Mouse (Mus musculus): ENCODE measurements around the gene Ppp1r13l. TPM values are rescaled to one million over a fixed set of nuclear protein-coding genes. Genes with fewer than 3 reads are reported as not detected.

Ppp1r13l gene
- polyA plus RNA-seq, 1 experiment from 2014 or later, result 4.1 TPM

- Histone ChIP-seq H3K4me2 (replicated peaks) (no peak overlapping the region), H3K9me3 (no peaks in the 10 kb centered on the region), H3K4me3 (no peak overlapping the region), H3K27ac (replicated peaks) (no peak overlapping the region), H3K36me3 (0 out of 2 replicates have a peak, but pooled peaks cover 3% of the 10 kb centered on the region), H3K4me1 (no peaks in the 10 kb centered on the region), H3K9ac (replicated peaks) (no peak overlapping the region), H3K27me3 (no peaks in the 10 kb centered on the region)
- WGBS, result 83% methylated on average over 18 of the region's 18 CpGs
- no peak for ATAC-seq (ENCODE audit: low FRiP score, low read depth)
Observed at GRCm38 (mm10) chr7:19375368-19375767, 15.8 kb downstream of the Ppp1r13l start.

DNA sequence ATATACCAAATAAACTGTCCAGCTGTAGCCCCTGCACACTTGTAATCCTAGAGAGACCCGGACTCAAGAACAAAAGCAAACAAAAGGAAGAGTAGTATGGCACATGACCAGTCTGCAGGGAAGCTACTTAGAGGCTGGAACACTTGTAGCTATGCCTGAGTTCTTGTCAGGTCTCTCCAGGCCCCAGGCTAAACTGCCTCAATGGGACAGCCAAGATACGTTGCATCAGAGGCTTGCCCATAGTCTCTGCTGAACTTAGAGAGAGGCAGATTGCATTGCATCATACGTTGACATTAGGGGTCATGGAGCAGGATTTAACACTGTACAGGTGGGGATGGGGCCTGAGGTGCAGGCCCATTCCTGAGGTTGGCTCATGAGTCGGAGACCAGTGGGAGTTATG lies 16.5 kb downstream of the Ppp1r13l start:
- H3K4me2 ChIP-seq (replicated peaks), result no peak overlapping the region
- no peak for ATAC-seq (ENCODE audit: low FRiP score, low read depth)
- no peaks in the 10 kb centered on the region for H3K9me3 ChIP-seq
- H3K4me1 ChIP-seq, result no peaks in the 10 kb centered on the region
- no peaks in the 10 kb centered on the region for H3K27me3 ChIP-seq
- 0 out of 2 replicates have a peak, but pooled peaks cover 3% of the 10 kb centered on the region for H3K36me3 ChIP-seq
- H3K27ac ChIP-seq (replicated peaks), result no peak overlapping the region
- 87% methylated on average over 4 of the region's 4 CpGs for WGBS
- H3K9ac ChIP-seq (replicated peaks), result no peak overlapping the region
- no peak overlapping the region for H3K4me3 ChIP-seq

DNA sequence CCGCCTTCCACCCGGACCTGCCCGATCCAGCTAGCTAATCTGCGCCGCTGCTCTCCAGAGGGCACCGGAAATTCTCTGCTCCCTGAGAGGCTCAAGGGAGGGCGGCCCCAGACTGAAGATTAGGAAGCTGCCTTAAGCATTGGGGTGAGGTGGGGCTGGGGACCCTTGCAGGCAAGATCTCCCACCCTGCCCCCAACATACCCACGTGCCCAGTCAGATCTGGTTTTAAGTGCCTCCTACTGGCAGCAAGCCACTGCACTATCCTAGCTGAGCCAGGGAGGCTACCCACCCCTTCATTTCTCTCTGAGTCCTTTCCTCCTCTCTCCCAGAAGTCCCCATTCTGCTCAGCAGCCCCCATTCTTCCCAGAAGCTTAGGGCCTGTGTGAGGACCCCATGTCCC lies 18.5 kb downstream of the Ppp1r13l start:
- Histone ChIP-seq H3K4me1 (peaks cover 7% of the 10 kb centered on the region), H3K9ac (replicated peaks) (no peak overlapping the region), H3K9me3 (no peaks in the 10 kb centered on the region), H3K27me3 (no peaks in the 10 kb centered on the region), H3K27ac (replicated peaks) (no peak overlapping the region), H3K4me2 (replicated peaks) (no peak overlapping the region), H3K4me3 (no peak overlapping the region), H3K36me3 (0 out of 2 replicates have a peak, but pooled peaks cover 1% of the 10 kb centered on the region)
- no peak for ATAC-seq (ENCODE audit: low FRiP score, low read depth)
- 75% methylated on average over 8 of the region's 8 CpGs for WGBS

DNA sequence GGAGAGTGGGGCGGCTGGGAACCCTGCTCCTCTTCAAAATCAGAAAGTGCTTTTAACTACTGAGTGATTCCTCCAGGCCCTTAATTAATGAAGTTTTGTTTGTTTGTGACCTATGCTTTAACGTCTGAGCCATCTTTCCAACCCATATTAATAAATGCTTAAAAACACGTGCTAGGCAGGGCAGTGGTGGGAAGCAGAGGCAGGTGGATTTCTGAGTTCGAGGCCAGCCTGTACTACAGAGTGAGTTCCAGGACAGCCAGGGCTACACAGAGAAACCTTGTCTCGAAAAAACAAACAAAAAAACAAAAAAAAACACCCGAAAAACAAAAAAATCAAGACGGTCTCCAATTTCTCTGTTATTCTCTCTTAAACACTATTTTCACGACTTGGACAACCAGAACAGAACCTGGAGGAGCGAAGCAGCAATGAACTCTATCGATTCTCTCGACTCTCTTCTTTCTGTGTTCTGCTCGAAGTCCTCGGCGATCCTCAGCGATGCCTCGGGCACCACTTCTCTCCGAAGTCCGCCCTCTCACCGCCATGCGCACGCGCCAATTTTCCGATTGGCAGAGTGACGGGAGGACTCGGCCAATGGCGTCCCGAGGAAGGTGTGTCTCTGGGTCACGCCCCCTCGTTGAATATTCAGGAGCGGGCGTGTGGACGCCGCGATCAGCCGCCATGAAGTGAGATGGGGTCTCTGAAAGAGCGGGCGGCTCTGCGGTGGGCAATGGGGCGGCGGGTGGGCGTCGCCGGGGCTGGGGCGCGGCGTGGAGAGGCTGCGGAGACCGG lies 22.0 kb downstream of the Ppp1r13l start, which contains the start of gene Ercc2:
TSS of gene Ercc2 (plus strand) at position 634 of the 789 bp plus-strand sequence.
- H3K9me3 ChIP-seq, result no peaks in the 10 kb centered on the region
- 6% methylated on average over 47 of the region's 48 CpGs for WGBS
- peak; percentile 97 for ATAC-seq (ENCODE audit: low FRiP score, low read depth)

DNA sequence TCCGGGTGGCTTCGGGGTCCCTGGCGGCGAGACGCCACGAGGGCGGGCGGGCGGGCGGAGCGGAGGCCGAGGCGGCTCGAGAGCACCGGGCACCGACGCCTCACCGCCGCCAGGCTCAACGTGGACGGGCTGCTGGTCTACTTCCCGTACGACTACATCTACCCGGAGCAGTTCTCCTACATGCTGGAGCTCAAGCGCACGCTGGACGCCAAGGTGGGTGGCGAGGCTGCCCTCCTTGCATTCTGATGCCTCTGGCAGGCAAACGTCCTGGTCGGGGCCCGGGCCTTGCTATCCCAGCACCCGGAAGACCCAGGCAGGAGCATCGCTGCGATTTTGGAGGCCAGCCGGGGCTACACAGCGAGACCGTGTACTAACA lies 22.6 kb downstream of the Ppp1r13l start:
- Histone ChIP-seq H3K9me3 (no peaks in the 10 kb centered on the region), H3K4me2 (replicated peaks) (peak overlapping the region; percentile 76), H3K4me1 (peaks cover 16% of the 10 kb centered on the region), H3K9ac (replicated peaks) (peak overlapping the region; percentile 95), H3K36me3 (peaks cover 33% of the 10 kb centered on the region), H3K4me3 (peak overlapping the region; percentile 96), H3K27ac (replicated peaks) (peak overlapping the region; percentile 58), H3K27me3 (no peaks in the 10 kb centered on the region)
- no peak; the same call in 1 of the 2 replicates for ATAC-seq (ENCODE audit: low FRiP score, low read depth)
- 0% methylated on average over 19 of the region's 37 CpGs for WGBS

More for the DNA sequence above, 22.0 kb downstream of the Ppp1r13l start, which contains the start of gene Ercc2:
- no peaks in the 10 kb centered on the region for H3K27me3 ChIP-seq
- H3K4me2 ChIP-seq (replicated peaks), result peak within 1 kb of the TSS; percentile 76
- H3K9ac ChIP-seq (replicated peaks), result peak within 1 kb of the TSS; percentile 95
- H3K4me3 ChIP-seq, result peak within 1 kb of the TSS; percentile 96
- peaks cover 27% of the 10 kb centered on the region for H3K36me3 ChIP-seq
- peaks cover 16% of the 10 kb centered on the region for H3K4me1 ChIP-seq
- peak within 1 kb of the TSS; percentile 58 for H3K27ac ChIP-seq (replicated peaks)

GRCm38 (mm10) chr7:19383708-19384107 lies 24.2 kb downstream of the Ppp1r13l start:
- H3K4me2 ChIP-seq (replicated peaks), result peak overlapping the region; percentile 76; the same call in 1 of the 2 replicates
- H3K9me3 ChIP-seq, result no peaks in the 10 kb centered on the region
- H3K9ac ChIP-seq (replicated peaks), result peak overlapping the region; percentile 95; the same call in 1 of the 2 replicates
- H3K4me1 ChIP-seq, result peaks cover 24% of the 10 kb centered on the region
- peak overlapping the region; percentile 96; the same call in 1 of the 2 replicates for H3K4me3 ChIP-seq
- ATAC-seq (ENCODE audit: low FRiP score, low read depth), result no peak
- no peak overlapping the region for H3K27ac ChIP-seq (replicated peaks)
- H3K27me3 ChIP-seq, result no peaks in the 10 kb centered on the region
- 88% methylated on average over 9 of the region's 9 CpGs for WGBS
- peaks cover 46% of the 10 kb centered on the region for H3K36me3 ChIP-seq

DNA sequence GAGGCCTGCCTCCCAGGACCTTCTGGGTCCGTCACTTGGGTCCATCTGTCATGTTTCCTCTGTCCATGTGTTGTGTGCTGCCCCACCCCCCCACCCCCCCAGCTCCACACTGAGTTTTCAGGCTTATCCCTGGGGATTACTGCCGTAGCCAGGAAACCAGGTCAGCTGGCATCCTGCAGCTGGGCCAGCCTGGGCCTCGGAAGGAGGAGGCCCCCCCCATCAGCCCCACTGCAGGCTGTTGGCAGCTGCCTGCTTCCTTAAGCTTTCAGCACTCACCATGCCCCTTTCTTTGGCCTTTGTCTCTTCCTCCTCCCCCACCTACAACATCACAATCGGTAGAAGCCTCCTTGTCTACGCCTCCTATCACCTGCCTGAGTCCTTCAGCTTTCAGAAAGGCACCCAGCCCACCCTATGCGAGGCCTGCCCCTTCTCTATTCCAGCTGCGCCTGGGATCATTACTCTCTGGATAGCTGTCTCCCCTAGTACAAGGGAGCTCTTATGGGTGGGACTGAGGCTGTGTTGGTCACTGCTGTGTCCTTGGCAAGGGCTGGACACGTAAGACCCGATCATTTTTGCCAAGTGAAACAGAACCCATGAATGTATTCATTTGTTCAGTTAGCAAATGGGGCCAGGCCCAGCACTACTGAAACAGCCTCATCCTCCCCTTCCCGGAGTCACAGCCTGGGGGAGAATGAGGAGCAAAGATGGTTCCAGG lies 29.3 kb downstream of the Ppp1r13l start:
- H3K9me3 ChIP-seq, result no peaks in the 10 kb centered on the region
- H3K27ac ChIP-seq (replicated peaks), result peak overlapping the region; percentile 79
- H3K9ac ChIP-seq (replicated peaks), result no peak overlapping the region; the same call in 1 of the 2 replicates
- peaks cover 12% of the 10 kb centered on the region; the same call in 1 of the 2 replicates for H3K4me1 ChIP-seq
- no peaks in the 10 kb centered on the region for H3K27me3 ChIP-seq
- no peak overlapping the region for H3K4me3 ChIP-seq
- peak; percentile 55 for ATAC-seq (ENCODE audit: low FRiP score, low read depth)
- no peak overlapping the region for H3K4me2 ChIP-seq (replicated peaks)
- WGBS, result 52% methylated on average over 10 of the region's 10 CpGs
- H3K36me3 ChIP-seq, result peaks cover 94% of the 10 kb centered on the region

- H3K27ac ChIP-seq (replicated peaks), result no peak overlapping the region
- WGBS, result 88% methylated on average over 8 of the region's 8 CpGs
- H3K4me2 ChIP-seq (replicated peaks), result no peak overlapping the region
- H3K9ac ChIP-seq (replicated peaks), result no peak overlapping the region
- no peaks in the 10 kb centered on the region for H3K9me3 ChIP-seq
- H3K36me3 ChIP-seq, result peaks cover 63% of the 10 kb centered on the region
- H3K4me3 ChIP-seq, result no peak overlapping the region
- no peak for ATAC-seq (ENCODE audit: low FRiP score, low read depth)
- H3K27me3 ChIP-seq, result peaks cover 15% of the 10 kb centered on the region
- peaks cover 5% of the 10 kb centered on the region for H3K4me1 ChIP-seq
Observed at GRCm38 (mm10) chr7:19394484-19394883, 34.9 kb downstream of the Ppp1r13l start.

- no peak for ATAC-seq (ENCODE audit: low FRiP score, low read depth)
- peak overlapping the region; percentile 37; the same call in 1 of the 2 replicates for H3K9ac ChIP-seq (replicated peaks)
- WGBS, result 3% methylated on average over 25 of the region's 27 CpGs
- peak overlapping the region; percentile 30 for H3K4me3 ChIP-seq
- H3K36me3 ChIP-seq, result peaks cover 13% of the 10 kb centered on the region
- peak overlapping the region; percentile 54 for H3K4me2 ChIP-seq (replicated peaks)
- peaks cover 22% of the 10 kb centered on the region for H3K4me1 ChIP-seq
- no peak overlapping the region for H3K27ac ChIP-seq (replicated peaks)
- H3K9me3 ChIP-seq, result peaks cover 7% of the 10 kb centered on the region; the same call in 1 of the 2 replicates
- H3K27me3 ChIP-seq, result peaks cover 66% of the 10 kb centered on the region
Observed at GRCm38 (mm10) chr7:19399496-19400280, 40.1 kb downstream of the Ppp1r13l start.

DNA sequence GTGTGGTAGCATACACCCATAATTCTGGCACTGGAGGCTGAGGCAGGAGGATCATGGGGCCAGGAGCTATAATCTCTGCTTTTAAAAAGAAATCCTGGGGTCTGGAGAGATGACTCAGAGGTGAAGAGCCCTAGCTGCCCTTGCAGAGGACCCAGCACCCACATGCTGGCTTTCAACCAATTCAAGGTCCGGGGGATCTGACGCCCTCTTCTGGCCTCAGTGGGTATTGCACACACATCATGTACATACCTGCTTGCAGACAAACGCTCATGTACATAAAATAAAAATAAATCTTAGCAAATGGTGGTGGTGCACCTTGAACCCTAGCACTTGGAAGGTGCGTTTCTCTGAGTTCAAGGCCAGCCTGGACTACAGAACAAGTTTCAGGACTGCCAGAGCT lies 41.4 kb downstream of the Ppp1r13l start:
- Histone ChIP-seq H3K4me1 (peaks cover 25% of the 10 kb centered on the region), H3K4me2 (replicated peaks) (no peak overlapping the region), H3K4me3 (no peak overlapping the region), H3K9me3 (peaks cover 7% of the 10 kb centered on the region; the same call in 1 of the 2 replicates), H3K36me3 (0 out of 2 replicates have a peak, but pooled peaks cover under 1% of the 10 kb centered on the region), H3K9ac (replicated peaks) (no peak overlapping the region), H3K27ac (replicated peaks) (no peak overlapping the region), H3K27me3 (peaks cover 78% of the 10 kb centered on the region)
- ATAC-seq (ENCODE audit: low FRiP score, low read depth), result no peak
- WGBS, result 84% methylated on average over 4 of the region's 4 CpGs

DNA sequence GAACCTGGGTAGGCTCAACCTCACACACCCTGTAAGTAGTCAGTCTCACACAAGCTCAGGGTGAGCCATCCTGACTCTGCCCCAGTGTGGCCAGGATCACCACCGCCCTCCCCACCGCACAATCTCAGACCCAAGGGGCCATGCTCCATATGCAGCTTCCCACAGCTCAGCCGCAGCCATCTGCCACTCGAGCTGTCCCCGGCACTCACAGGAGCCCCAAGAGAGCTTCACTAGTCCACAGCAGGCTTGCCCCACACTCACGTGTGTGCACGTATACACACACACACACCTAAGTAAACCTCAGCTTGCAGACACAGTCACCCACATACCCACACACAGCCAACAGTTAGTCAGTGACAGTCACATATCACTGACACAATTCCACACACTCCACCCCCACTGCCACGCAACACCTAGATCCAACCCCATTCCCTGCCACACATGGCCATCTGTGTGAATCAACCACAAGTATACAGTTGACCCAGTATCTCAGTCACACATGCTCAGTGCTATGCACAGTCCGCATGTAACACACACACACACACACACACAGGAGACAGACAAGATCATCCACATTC lies 43.1 kb downstream of the Ppp1r13l start:
- Histone ChIP-seq H3K9me3 (peaks cover 7% of the 10 kb centered on the region; the same call in 1 of the 2 replicates), H3K4me1 (peaks cover 25% of the 10 kb centered on the region), H3K4me2 (replicated peaks) (no peak overlapping the region), H3K36me3 (no peaks in the 10 kb centered on the region), H3K27ac (replicated peaks) (no peak overlapping the region), H3K4me3 (no peak overlapping the region), H3K27me3 (peaks cover 90% of the 10 kb centered on the region), H3K9ac (replicated peaks) (no peak overlapping the region)
- ATAC-seq (ENCODE audit: low FRiP score, low read depth), result no peak
- 75% methylated on average over 9 of the region's 9 CpGs for WGBS

Data from midbrain, embryonic 12.5 days (tissue).